Mouse (Mus musculus) MEL (cell line): ENCODE results near the gene Mul1. TPM values are rescaled to one million over a fixed set of nuclear protein-coding genes. Genes with fewer than 3 reads are reported as not detected.

Experiments used
- DNase-seq: peaks from one replicate; pipeline ENCODE4 v3.0.0; 2011; ENCODE audit warnings: low read depth, low spot score
- H3K27ac ChIP-seq: 2 replicates; pipeline ENCODE4 v1.5.1; 2012; ENCODE audit warnings: low read depth, mild to moderate bottlenecking, control low read depth, low read length, moderate library complexity; ENCODE audit not compliant: control insufficient read depth
- H3K27me3 ChIP-seq, 2 experiments: fragments of 150-350 bp in 1 of 2; sonication (generic) in 1 of 2; 2 replicates each; pipeline ENCODE4 v1.6.1; 2012; ENCODE audit warnings: low read length in 2 of 2, mild to moderate bottlenecking in 2 of 2, improper control_type of control experiment in 1 of 2, moderate library complexity in 1 of 2; ENCODE audit not compliant: insufficient read depth in 2 of 2, control insufficient read depth in 1 of 2
- H3K36me3 ChIP-seq, 2 experiments: 2 replicates each; pipeline ENCODE4 v1.6.1; 2012 to 2014; ENCODE audit warnings: low read length in 2 of 2, improper control_type of control experiment in 1 of 2, inconsistent platforms in 1 of 2, mild to moderate bottlenecking in 1 of 2; ENCODE audit not compliant: insufficient read depth in 2 of 2, control insufficient read depth in 1 of 2
- H3K4me1 ChIP-seq, 2 experiments: fragments of 150-350 bp in 1 of 2; sonication (generic) in 1 of 2; 2 replicates each; pipeline ENCODE4 v1.6.1; 2012; ENCODE audit warnings: low read length in 2 of 2, improper control_type of control experiment in 1 of 2, mild to moderate bottlenecking in 1 of 2; ENCODE audit not compliant: insufficient read depth in 2 of 2, control insufficient read depth in 1 of 2
- H3K4me3 ChIP-seq, 2 experiments: fragments of 150-350 bp in 1 of 2; sonication (generic) in 1 of 2; 2 replicates each; pipeline ENCODE4 v1.5.1; 2012; ENCODE audit warnings: low read depth in 2 of 2, low read length in 2 of 2, mild to moderate bottlenecking in 2 of 2, moderate library complexity in 2 of 2, control low read depth in 1 of 2, improper control_type of control experiment in 1 of 2; ENCODE audit not compliant: control insufficient read depth in 1 of 2, insufficient read depth in 1 of 2
- H3K79me2 ChIP-seq: 2 replicates; pipeline ENCODE4 v1.6.1; 2012; ENCODE audit warnings: mild to moderate bottlenecking, low read length, moderate library complexity; ENCODE audit not compliant: control insufficient read depth, poor library complexity, insufficient read depth
- H3K9ac ChIP-seq: 2 replicates; pipeline ENCODE4 v1.6.1; 2012; ENCODE audit warnings: low read depth, mild to moderate bottlenecking, control low read depth, low read length, moderate library complexity; ENCODE audit not compliant: control insufficient read depth, poor library complexity, severe bottlenecking
- H3K9me3 ChIP-seq: fragments of 150-350 bp; sonication (generic); replicated peaks from 2 replicates; pipeline ENCODE4 v1.6.1; 2012; ENCODE audit warnings: mild to moderate bottlenecking, low read length, improper control_type of control experiment, moderate library complexity; ENCODE audit not compliant: insufficient read depth
- CHD2 ChIP-seq: IDR thresholded peaks from 2 replicates; pipeline ENCODE4 v1.6.1; 2011; ENCODE audit warnings: low read length, improper control_type of control experiment
- CTCF ChIP-seq, 3 experiments: IDR thresholded peaks in 2 of 3; conservative IDR thresholded peaks in 1 of 3; 2 replicates each; pipeline ENCODE4 v1.5.1; 2011 to 2012; ENCODE audit warnings: low read length in 3 of 3, low read depth in 2 of 3, mild to moderate bottlenecking in 2 of 3, improper control_type of control experiment in 1 of 3, inconsistent platforms in 1 of 3, mixed read lengths in 1 of 3, moderate library complexity in 1 of 3; ENCODE audit not compliant: control insufficient read depth in 1 of 3, insufficient read depth in 1 of 3, poor library complexity in 1 of 3, severe bottlenecking in 1 of 3
- ELF1 ChIP-seq: IDR thresholded peaks from 2 replicates; pipeline ENCODE4 v1.6.1; 2014; ENCODE audit warnings: low read depth, mild to moderate bottlenecking, inconsistent platforms, low read length, improper control_type of control experiment, moderate library complexity
- ETS1 ChIP-seq: IDR thresholded peaks from 2 replicates; pipeline ENCODE4 v1.6.1; 2012; ENCODE audit warnings: low read depth, mild to moderate bottlenecking, inconsistent platforms, low read length, improper control_type of control experiment, moderate library complexity
- KAT2A ChIP-seq: conservative IDR thresholded peaks from 2 replicates; pipeline ENCODE4 v1.6.1; 2012; ENCODE audit warnings: low read depth, low read length, improper control_type of control experiment, inconsistent platforms
- MAFK ChIP-seq: IDR thresholded peaks from 2 replicates; pipeline ENCODE4 v1.6.1; 2011; ENCODE audit warnings: low read depth, mild to moderate bottlenecking, low read length, improper control_type of control experiment, borderline replicate concordance
- MAX ChIP-seq: IDR thresholded peaks from 2 replicates; pipeline ENCODE4 v1.6.1; 2011; ENCODE audit warnings: low read length, improper control_type of control experiment
- MAZ ChIP-seq: IDR thresholded peaks from 2 replicates; pipeline ENCODE4 v1.6.1; 2012; ENCODE audit warnings: low read depth, mild to moderate bottlenecking, inconsistent platforms, low read length, improper control_type of control experiment
- MXI1 ChIP-seq: IDR thresholded peaks from 2 replicates; pipeline ENCODE4 v1.6.1; 2011; ENCODE audit warnings: mild to moderate bottlenecking, low read depth, low read length, improper control_type of control experiment
- MYB ChIP-seq: IDR thresholded peaks from 2 replicates; pipeline ENCODE4 v1.6.1; 2011; ENCODE audit warnings: mild to moderate bottlenecking, low read depth, low read length, improper control_type of control experiment
- MYC ChIP-seq: IDR thresholded peaks from 2 replicates; pipeline ENCODE4 v1.6.1; 2011; ENCODE audit warnings: low read depth, mild to moderate bottlenecking, low read length, improper control_type of control experiment, moderate library complexity
- POLR2A ChIP-seq, 2 experiments: IDR thresholded peaks; 2 replicates each; pipeline ENCODE4 v1.6.1; 2011 to 2012; ENCODE audit warnings: low read length in 2 of 2, mild to moderate bottlenecking in 2 of 2, control low read depth in 1 of 2, improper control_type of control experiment in 1 of 2, low read depth in 1 of 2, moderate library complexity in 1 of 2; ENCODE audit not compliant: control insufficient read depth in 1 of 2, insufficient read depth in 1 of 2, poor library complexity in 1 of 2
- POLR2AphosphoS2 ChIP-seq: IDR thresholded peaks from 2 replicates; pipeline ENCODE4 v1.6.1; 2011; ENCODE audit warnings: low read length, improper control_type of control experiment
- POLR2AphosphoS5 ChIP-seq: IDR thresholded peaks from 2 replicates; pipeline ENCODE4 v1.6.1; 2012; ENCODE audit warnings: low read depth, borderline replicate concordance, mild to moderate bottlenecking, inconsistent platforms, low read length, moderate library complexity, mixed read lengths
- RAD21 ChIP-seq: IDR thresholded peaks from 2 replicates; pipeline ENCODE4 v1.6.1; 2011; ENCODE audit warnings: mild to moderate bottlenecking, low read depth, low read length, improper control_type of control experiment
- SIN3A ChIP-seq: IDR thresholded peaks from 2 replicates; pipeline ENCODE4 v1.6.1; 2012; ENCODE audit warnings: low read length, improper control_type of control experiment, inconsistent platforms
- SMC3 ChIP-seq: IDR thresholded peaks from 2 replicates; pipeline ENCODE4 v1.6.1; 2011; ENCODE audit warnings: low read depth, low read length, improper control_type of control experiment
- TAL1 ChIP-seq: IDR thresholded peaks from 2 replicates; pipeline ENCODE4 v1.6.1; 2012; ENCODE audit warnings: mild to moderate bottlenecking, inconsistent platforms, low read length, moderate library complexity, mixed read lengths
- TBP ChIP-seq: IDR thresholded peaks from 2 replicates; pipeline ENCODE4 v1.8.0; 2011; ENCODE audit warnings: low read depth, low read length, improper control_type of control experiment
- UBTF ChIP-seq: IDR thresholded peaks from 2 replicates; pipeline ENCODE4 v1.6.1; 2012; ENCODE audit warnings: low read depth, mild to moderate bottlenecking, inconsistent platforms, low read length, improper control_type of control experiment, moderate library complexity, borderline replicate concordance; ENCODE audit not compliant: insufficient read depth
- USF1 ChIP-seq: IDR thresholded peaks from 2 replicates; pipeline ENCODE4 v1.6.1; 2014; ENCODE audit warnings: low read depth, mild to moderate bottlenecking, inconsistent platforms, low read length, improper control_type of control experiment, moderate library complexity
- USF2 ChIP-seq, 2 experiments: IDR thresholded peaks; 2 replicates each; pipeline ENCODE4 v1.6.1; 2011 to 2012; ENCODE audit warnings: improper control_type of control experiment in 2 of 2, low read length in 2 of 2, borderline replicate concordance in 1 of 2, inconsistent platforms in 1 of 2, low read depth in 1 of 2, mild to moderate bottlenecking in 1 of 2; ENCODE audit not compliant: insufficient read depth in 1 of 2
- ZC3H11A ChIP-seq: IDR thresholded peaks from 2 replicates; pipeline ENCODE4 v1.6.1; 2012; ENCODE audit warnings: low read depth, mild to moderate bottlenecking, inconsistent platforms, low read length, improper control_type of control experiment
- ZMIZ1 ChIP-seq: IDR thresholded peaks from 2 replicates; pipeline ENCODE4 v1.6.1; 2012; ENCODE audit warnings: low read depth, mild to moderate bottlenecking, inconsistent platforms, low read length, improper control_type of control experiment, moderate library complexity
- polyA plus RNA-seq, 2 experiments: library from polyadenylated mRNA; stranded (reverse) in 1 of 2; unstranded in 1 of 2; fragments of >175 nt in 1 of 2; fragments of >200 nt in 1 of 2; gene quantifications; 2 replicates each; pipeline versions ENCODE4 v1.2.1 to v1.2.4; 2012; ENCODE audit warnings: low replicate concordance in 2 of 2, low read depth in 1 of 2; ENCODE audit not compliant: insufficient read length in 2 of 2, insufficient read depth in 1 of 2, missing spikeins in 1 of 2
- total RNA-seq: library from RNA; depleted of rRNA; stranded (reverse); fragments of 300-350 nt; gene quantifications from 2 replicates; pipeline ENCODE4 v1.2.3, GENCODE M21; 2012

The Mul1 gene
- total and polyA plus RNA-seq, 3 experiments: 31.3 to 31.9 TPM; not detected in 1

GRCm38 (mm10) chr4:138457091-138457490 is 22.6 kb downstream of the Mul1 start:
- H3K27ac ChIP-seq: no peak overlapping the region
- H3K4me3 ChIP-seq: no peak overlapping the region
- H3K9me3 ChIP-seq: no peaks in the 10 kb centered on the region
- no peak overlapping the region for H3K9ac ChIP-seq
- H3K27me3 ChIP-seq: no peaks in the 10 kb centered on the region
- TF ChIP-seq SMC3: no peak
- TF ChIP-seq SIN3A: no peak
- no peak for TF ChIP-seq POLR2AphosphoS5
- no peak for TF ChIP-seq MXI1
- no peak for TF ChIP-seq MAZ
- TF ChIP-seq ELF1: no peak
- no peak for TF ChIP-seq KAT2A
- TF ChIP-seq CHD2: no peak
- no peaks in the 10 kb centered on the region for H3K4me1 ChIP-seq
- no peak for DNase-seq
- H3K79me2 ChIP-seq: no peaks in the 10 kb centered on the region
- no peaks in the 10 kb centered on the region for H3K36me3 ChIP-seq

GRCm38 (mm10) chr4:138458171-138458570 is 23.7 kb downstream of the Mul1 start:
- no peaks in the 10 kb centered on the region for H3K9me3 ChIP-seq
- no peak overlapping the region for H3K4me3 ChIP-seq
- H3K27me3 ChIP-seq: no peaks in the 10 kb centered on the region
- DNase-seq: no peak
- H3K9ac ChIP-seq: no peak overlapping the region
- no peak for TF ChIP-seq USF1
- no peak for TF ChIP-seq MAZ
- TF ChIP-seq MYC: no peak
- TF ChIP-seq USF2 (IDR thresholded peaks at IDR 0.05; ENCODE audit: borderline replicate concordance in 1 of 2, insufficient read depth in 1 of 2, low read depth in 1 of 2, low read length in 2 of 2): no peak
- TF ChIP-seq UBTF: no peak
- no peak for TF ChIP-seq MAX
- no peak for TF ChIP-seq SIN3A
- TF ChIP-seq ZMIZ1: no peak
- TF ChIP-seq ZC3H11A: no peak
- no peak for TF ChIP-seq MYB
- TF ChIP-seq TAL1: no peak
- TF ChIP-seq CTCF (IDR thresholded peaks at IDR 0.05 in 2 of 3, conservative IDR thresholded peaks at IDR 0.05 in 1 of 3; ENCODE audit: control insufficient read depth in 1 of 3, insufficient read depth in 1 of 3, low read depth in 2 of 3, low read length in 3 of 3, poor library complexity in 1 of 3, severe bottlenecking in 1 of 3): no peak
- TF ChIP-seq MAFK: no peak
- no peak for TF ChIP-seq TBP
- no peak for TF ChIP-seq POLR2A (IDR thresholded peaks at IDR 0.05; ENCODE audit: control insufficient read depth in 1 of 2, insufficient read depth in 1 of 2, low read depth in 1 of 2, low read length in 2 of 2, poor library complexity in 1 of 2)
- TF ChIP-seq ETS1: no peak
- no peak for TF ChIP-seq POLR2AphosphoS2
- TF ChIP-seq CHD2: no peak
- TF ChIP-seq RAD21: no peak
- no peak overlapping the region for H3K27ac ChIP-seq
- no peaks in the 10 kb centered on the region for H3K36me3 ChIP-seq
- no peaks in the 10 kb centered on the region for H3K4me1 ChIP-seq
- no peaks in the 10 kb centered on the region for H3K79me2 ChIP-seq
